Mouse (Mus musculus) frontal cortex, postnatal 10 days (tissue): ENCODE data around the gene Vcpkmt.

Source experiments
- DNase-seq, 2 experiments: peaks; one replicate each; pipeline ENCODE4 v3.0.0; 2022; ENCODE audit warnings: low spot score in 2 of 2, mixed read lengths in 1 of 2

Vcpkmt gene

GRCm38 (mm10) chr12:69538362-69538950 is 44.4 kb downstream of the Vcpkmt start:
- DNase-seq = no peak

GRCm38 (mm10) chr12:69537675-69538361 is 45.0 kb downstream of the Vcpkmt start:
- peak; percentile 20 to 28 for DNase-seq

GRCm38 (mm10) chr12:69537243-69537674 is 45.6 kb downstream of the Vcpkmt start:
- DNase-seq = peak in 1 of 2 experiments; percentile 23

- no peak for DNase-seq
These were observed 46.1 kb downstream of the Vcpkmt start for GRCm38 (mm10) chr12:69536616-69537242.

- no peak for DNase-seq
These were observed 49.6 kb downstream of the Vcpkmt start for GRCm38 (mm10) chr12:69533237-69533636.

- DNase-seq = no peak
These were observed 50.3 kb downstream of the Vcpkmt start for GRCm38 (mm10) chr12:69532530-69532929.

- DNase-seq = no peak
These were observed 50.7 kb downstream of the Vcpkmt start for GRCm38 (mm10) chr12:69532091-69532490.

- DNase-seq = no peak
These were observed 53.0 kb downstream of the Vcpkmt start for GRCm38 (mm10) chr12:69529694-69530403.

- no peak for DNase-seq
These were observed 54.4 kb downstream of the Vcpkmt start for GRCm38 (mm10) chr12:69528275-69529032.
